Mouse (Mus musculus) embryonic facial prominence, embryonic 13.5 days (tissue): ENCODE measurements around the gene Actr1b. TPM values are rescaled to one million over a fixed set of nuclear protein-coding genes. Genes with fewer than 3 reads are reported as not detected.
"Not testable (repeated sequence)": the region's sequence is repeated elsewhere in the genome, so short reads cannot be mapped to it uniquely, and the experiment has no call there.

ENCODE experiments used
- ATAC-seq: fragments of 200-750 bp; cut with Nextera tagmentation; 2 replicates; pipeline ENCODE4 v1.8.0; 2017; ENCODE audit warnings: low read depth; ENCODE audit not compliant: insufficient number of reproducible peaks, insufficient read depth, low FRiP score, low TSS enrichment
- H3K27ac ChIP-seq: fragments of 300-500 bp; sonication (generic); 2 replicates; pipeline ENCODE4 v1.5.1; 2015; ENCODE audit warnings: moderate library complexity, mild to moderate bottlenecking, inconsistent platforms
- H3K27me3 ChIP-seq: fragments of 300-500 bp; sonication (generic); 2 replicates; pipeline ENCODE4 v1.6.1; 2015; ENCODE audit warnings: mild to moderate bottlenecking, inconsistent platforms
- H3K36me3 ChIP-seq: fragments of 300-500 bp; sonication (generic); 2 replicates; pipeline ENCODE4 v1.6.1; 2015; ENCODE audit warnings: mild to moderate bottlenecking, inconsistent platforms
- H3K4me1 ChIP-seq: fragments of 300-500 bp; sonication (generic); 2 replicates; pipeline ENCODE4 v1.6.1; 2015; ENCODE audit warnings: inconsistent platforms
- H3K4me2 ChIP-seq: fragments of 300-500 bp; sonication (generic); 2 replicates; pipeline ENCODE4 v1.6.1; 2015; ENCODE audit warnings: moderate library complexity, mild to moderate bottlenecking, inconsistent platforms
- H3K4me3 ChIP-seq: fragments of 300-500 bp; sonication (generic); 2 replicates; pipeline ENCODE4 v1.5.1; 2015; ENCODE audit warnings: mild to moderate bottlenecking, inconsistent platforms
- H3K9ac ChIP-seq: fragments of 300-500 bp; sonication (generic); 2 replicates; pipeline ENCODE4 v1.6.1; 2015; ENCODE audit warnings: mild to moderate bottlenecking, inconsistent platforms
- H3K9me3 ChIP-seq: fragments of 300-500 bp; sonication (generic); 2 replicates; pipeline ENCODE4 v1.6.1; 2016; ENCODE audit warnings: inconsistent platforms
- WGBS: fragments of 180-500 bp; shearing (Covaris S2); methylation state at CpG from one replicate; pipeline ENCODE4 v1.1.7; 2015; ENCODE audit warnings: mixed read lengths; 5-methylcytosine and 5-hydroxymethylcytosine counted together
- microRNA-seq: library from miRNA; unstranded; fragments of <30 nt; microRNA quantifications from one replicate; pipeline ENCODE4, GENCODE M21; 2016
- polyA plus RNA-seq: library from polyadenylated mRNA; unstranded; fragments of >200 nt; fragmentation: Nextera tagmentation; extraction: Ambion mirVana; gene quantifications from 2 replicates; pipeline ENCODE4 v1.2.1, GENCODE M21; 2015

The Actr1b gene
- polyA plus RNA-seq, 1 experiment from 2014 or later, result 103 TPM

DNA sequence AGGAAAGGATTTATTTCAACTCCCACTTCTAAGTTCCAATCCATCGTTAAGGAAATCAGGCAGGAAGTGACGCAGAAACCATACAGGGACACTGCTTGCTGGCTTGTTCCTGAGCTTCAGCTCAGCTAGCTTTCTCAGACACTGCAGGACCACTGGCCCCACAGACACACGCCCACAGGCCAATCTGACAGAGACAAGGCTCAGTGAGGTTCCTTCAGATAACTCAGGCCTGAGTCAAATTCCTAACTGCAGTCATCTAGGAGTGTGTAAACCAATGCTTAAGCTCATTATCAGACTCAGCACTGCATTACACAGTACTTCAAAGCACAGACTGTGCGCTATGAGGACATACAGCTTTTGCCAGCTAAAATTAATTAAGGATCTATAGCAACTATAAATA is 44.0 kb downstream of the Actr1b start:
- H3K36me3 ChIP-seq, result no peaks in the 10 kb centered on the region
- no peak overlapping the region for H3K4me3 ChIP-seq
- ATAC-seq, result no peak
- H3K4me2 ChIP-seq, result no peak overlapping the region
- peaks cover 6% of the 10 kb centered on the region for H3K4me1 ChIP-seq
- WGBS, result 66% methylated on average over 4 of the region's 4 CpGs
- no peaks in the 10 kb centered on the region for H3K27me3 ChIP-seq
- H3K9me3 ChIP-seq, result no peaks in the 10 kb centered on the region
- no peak overlapping the region for H3K27ac ChIP-seq
- no peak overlapping the region for H3K9ac ChIP-seq

DNA sequence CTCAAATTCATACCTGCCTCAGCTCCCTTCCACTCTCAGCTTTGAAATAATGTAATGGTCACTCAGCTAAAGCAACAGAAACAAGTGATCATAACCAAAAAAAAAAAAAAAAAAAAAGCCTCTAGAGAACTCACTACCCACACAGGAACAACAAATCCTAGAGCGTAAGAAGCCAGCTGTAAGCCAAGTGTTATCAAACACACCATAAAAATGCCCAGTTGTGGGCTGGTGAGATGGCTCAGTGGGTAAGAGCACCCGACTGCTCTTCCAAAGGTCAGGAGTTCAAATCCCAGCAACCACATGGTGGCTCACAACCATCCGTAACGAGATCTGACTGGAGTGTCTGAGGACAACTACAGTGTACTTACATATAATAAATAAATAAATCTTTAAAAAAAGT is 46.2 kb downstream of the Actr1b start:
- not testable (repeated sequence) for H3K9ac ChIP-seq, H3K4me2 ChIP-seq, H3K4me1 ChIP-seq, H3K27me3 ChIP-seq, ATAC-seq, H3K27ac ChIP-seq, H3K36me3 ChIP-seq, H3K9me3 ChIP-seq, H3K4me3 ChIP-seq
- 74% methylated on average over 4 of the region's 4 CpGs for WGBS

DNA sequence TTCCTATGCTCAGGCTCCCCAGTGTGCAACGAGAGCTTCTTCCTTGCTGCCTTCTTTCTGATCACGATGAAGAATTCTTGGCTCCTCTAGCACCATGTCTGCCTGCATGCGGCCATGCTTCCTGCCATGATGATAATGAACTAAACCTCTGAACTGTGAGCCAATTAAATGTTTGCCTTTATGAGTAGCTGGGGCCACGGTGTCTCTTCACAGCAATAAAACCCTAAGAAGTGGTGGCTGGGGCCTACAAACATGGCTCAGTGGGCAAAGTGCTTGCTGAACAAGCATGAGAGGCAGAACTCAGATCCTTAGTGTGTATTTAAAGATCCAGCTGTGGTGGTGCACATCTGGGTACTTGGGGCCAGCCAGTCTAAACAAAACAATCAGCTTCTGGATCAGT is 48.3 kb downstream of the Actr1b start:
- H3K27ac ChIP-seq, result no peak overlapping the region
- ATAC-seq, result no peak
- WGBS, result 75% methylated on average over 4 of the region's 4 CpGs

GRCm38 (mm10) chr1:36665165-36665723 is 49.0 kb downstream of the Actr1b start:
- ATAC-seq, result no peak
- Histone ChIP-seq H3K4me1 (no peaks in the 10 kb centered on the region), H3K9ac (no peak overlapping the region), H3K36me3 (no peaks in the 10 kb centered on the region), H3K9me3 (no peaks in the 10 kb centered on the region), H3K27me3 (no peaks in the 10 kb centered on the region), H3K27ac (no peak overlapping the region), H3K4me2 (no peak overlapping the region), H3K4me3 (no peak overlapping the region)
- 78% methylated on average over 11 of the region's 11 CpGs for WGBS

More for the DNA sequence above, 48.3 kb downstream of the Actr1b start:
- Histone ChIP-seq H3K9me3 (no peaks in the 10 kb centered on the region), H3K4me3 (no peak overlapping the region), H3K4me2 (no peak overlapping the region), H3K36me3 (no peaks in the 10 kb centered on the region), H3K27me3 (no peaks in the 10 kb centered on the region), H3K9ac (no peak overlapping the region), H3K4me1 (no peaks in the 10 kb centered on the region)

- Histone ChIP-seq H3K9ac (no peak overlapping the region), H3K4me1 (no peaks in the 10 kb centered on the region), H3K36me3 (no peaks in the 10 kb centered on the region), H3K9me3 (no peaks in the 10 kb centered on the region), H3K27ac (no peak overlapping the region), H3K4me3 (no peak overlapping the region), H3K4me2 (no peak overlapping the region), H3K27me3 (no peaks in the 10 kb centered on the region)
- WGBS, result 75% methylated on average over 4 of the region's 4 CpGs
- no peak for ATAC-seq
These were observed 49.8 kb downstream of the Actr1b start for GRCm38 (mm10) chr1:36664457-36664856.

- no peak for ATAC-seq
- H3K4me1 ChIP-seq, result no peaks in the 10 kb centered on the region
- H3K27ac ChIP-seq, result no peak overlapping the region
- no peak overlapping the region for H3K4me2 ChIP-seq
- no peak overlapping the region for H3K9ac ChIP-seq
- no peak overlapping the region for H3K4me3 ChIP-seq
- H3K27me3 ChIP-seq, result no peaks in the 10 kb centered on the region
- WGBS, result 76% methylated on average over 7 of the region's 7 CpGs
- no peaks in the 10 kb centered on the region for H3K9me3 ChIP-seq
- H3K36me3 ChIP-seq, result no peaks in the 10 kb centered on the region
These were observed 55.4 kb downstream of the Actr1b start for GRCm38 (mm10) chr1:36658621-36659399.

DNA sequence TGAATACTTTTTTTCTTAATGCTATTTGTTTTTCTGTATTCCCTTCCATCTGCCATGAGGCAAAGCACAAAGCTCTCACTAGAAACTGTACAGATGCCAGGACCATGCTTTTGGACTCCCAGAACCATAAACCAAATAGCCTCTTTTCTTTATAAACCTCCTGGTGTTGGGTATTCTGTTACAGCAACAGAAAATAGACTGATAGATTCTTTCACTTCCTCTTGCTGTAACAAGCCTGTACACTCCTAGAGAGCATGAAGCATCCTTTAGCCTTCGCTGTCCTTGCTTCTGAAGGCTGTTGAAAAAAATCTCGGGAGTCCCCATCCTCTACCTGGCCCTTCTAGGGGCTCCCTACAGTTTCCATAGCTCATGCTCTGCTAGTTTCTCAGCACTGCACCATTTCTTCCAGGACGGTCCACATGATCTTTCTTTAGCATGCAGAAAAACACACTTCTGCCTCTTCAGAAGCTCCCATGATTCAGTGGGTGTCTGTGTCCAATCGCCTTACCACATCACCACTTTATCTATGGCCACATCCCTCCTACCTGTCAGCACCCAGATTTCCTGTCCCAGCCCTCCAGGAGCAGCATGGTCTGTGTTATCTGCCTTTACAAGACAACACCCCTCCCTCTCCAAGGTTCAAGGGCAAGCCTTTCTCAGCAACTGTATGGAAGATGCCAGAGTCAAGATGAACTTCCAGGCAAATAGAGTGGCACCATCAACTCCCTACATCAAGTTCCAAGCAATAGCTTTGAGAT is 56.4 kb downstream of the Actr1b start:
- no peak overlapping the region for H3K4me3 ChIP-seq
- no peak overlapping the region for H3K4me2 ChIP-seq
- H3K9ac ChIP-seq, result no peak overlapping the region
- H3K27me3 ChIP-seq, result no peaks in the 10 kb centered on the region
- WGBS, result 72% methylated on average over 4 of the region's 4 CpGs
- no peaks in the 10 kb centered on the region for H3K4me1 ChIP-seq
- no peak for ATAC-seq
- no peaks in the 10 kb centered on the region; the same call in 1 of the 2 replicates for H3K9me3 ChIP-seq
- H3K36me3 ChIP-seq, result no peaks in the 10 kb centered on the region
- H3K27ac ChIP-seq, result no peak overlapping the region

DNA sequence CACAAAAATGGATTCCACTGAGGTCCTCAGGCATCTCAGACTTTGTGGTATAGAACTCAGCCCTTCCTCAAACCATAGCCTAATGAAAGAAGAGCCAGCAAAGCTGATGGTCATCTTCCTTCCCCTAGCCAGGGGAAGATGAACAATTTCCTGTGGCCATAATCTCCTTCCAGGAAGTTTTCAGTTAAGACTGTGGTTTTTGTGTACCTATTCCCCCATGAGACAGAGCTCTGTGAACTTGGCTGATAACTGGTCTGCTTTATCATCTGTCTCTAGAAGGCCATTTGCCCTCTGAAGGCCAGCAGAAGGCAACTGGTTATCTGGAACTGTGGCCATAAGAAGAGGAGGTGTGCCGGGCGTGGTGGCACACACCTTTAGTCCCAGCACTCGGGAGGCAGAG is 58.0 kb downstream of the Actr1b start:
- Histone ChIP-seq H3K4me3 (no peak overlapping the region), H3K36me3 (no peaks in the 10 kb centered on the region), H3K4me2 (no peak overlapping the region), H3K9ac (no peak overlapping the region), H3K27me3 (no peaks in the 10 kb centered on the region), H3K27ac (no peak overlapping the region), H3K9me3 (no peaks in the 10 kb centered on the region; the same call in 1 of the 2 replicates), H3K4me1 (no peaks in the 10 kb centered on the region)
- WGBS, result 88% methylated on average over 3 of the region's 3 CpGs
- ATAC-seq, result no peak

- no peaks in the 10 kb centered on the region for H3K4me1 ChIP-seq
- 90% methylated on average over 5 of the region's 5 CpGs for WGBS
- no peak overlapping the region for H3K27ac ChIP-seq
- no peaks in the 10 kb centered on the region for H3K36me3 ChIP-seq
- no peak overlapping the region for H3K9ac ChIP-seq
- H3K4me3 ChIP-seq, result no peak overlapping the region
- H3K4me2 ChIP-seq, result no peak overlapping the region
- no peaks in the 10 kb centered on the region for H3K27me3 ChIP-seq
- H3K9me3 ChIP-seq, result no peaks in the 10 kb centered on the region; the same call in 1 of the 2 replicates
- ATAC-seq, result no peak
These were observed 59.2 kb downstream of the Actr1b start for GRCm38 (mm10) chr1:36655039-36655438.

Small RNA genes within 50 kb of the gene (microRNA-seq; reads per million reads assigned to microRNA genes)
- not detected for gene Gm24133

Other genes with a start within 250 kb of the Actr1b start
- gene Cnnm4, start 242.8 kb downstream of the Actr1b start, polyA plus RNA-seq, result 15.6 and 16.2 TPM in 2 replicates
- 3.4 and 3.8 TPM in 2 replicates for gene Cnnm3, start 202.6 kb downstream of the Actr1b start, polyA plus RNA-seq
- gene Ankrd23, start 177.5 kb downstream of the Actr1b start, polyA plus RNA-seq, result 23.7 and 24.1 TPM in 2 replicates
- not detected in 2 replicates for gene Gm42417, start 175.0 kb downstream of the Actr1b start, polyA plus RNA-seq
- gene Ankrd39, start 167.0 kb downstream of the Actr1b start, polyA plus RNA-seq, result 27.3 and 28.6 TPM in 2 replicates
- gene Sema4c, start 156.1 kb downstream of the Actr1b start, polyA plus RNA-seq, result 22.5 and 24.2 TPM in 2 replicates
- gene Fam178b, start 31.2 kb downstream of the Actr1b start, polyA plus RNA-seq, result 0.81 and 2.2 TPM in 2 replicates
- gene Cox5b, start 23.0 kb downstream of the Actr1b start, polyA plus RNA-seq, result 510 and 517 TPM in 2 replicates
- gene 4933424G06Rik, start 4.3 kb downstream of the Actr1b start, polyA plus RNA-seq, result 0.21 and 0.25 TPM in 2 replicates
- gene Zap70, start 47.4 kb upstream of the Actr1b start, polyA plus RNA-seq, result 0.62 and 0.73 TPM in 2 replicates
- 15.8 and 17.8 TPM in 2 replicates for gene Tmem131, start 229.2 kb upstream of the Actr1b start, polyA plus RNA-seq